Mouse (Mus musculus) kidney, embryonic 15.5 days (tissue): ENCODE measurements around the gene Arl3. TPM values are rescaled to one million over a fixed set of nuclear protein-coding genes. Genes with fewer than 3 reads are reported as not detected.
A peak's percentile ranks its signal among the peaks of the same experiment; 100 is the strongest.

ENCODE experiments used
- ATAC-seq: fragments of 200-750 bp; cut with Nextera tagmentation; replicated peaks from 2 replicates; pipeline ENCODE4 v1.8.0; 2017; ENCODE audit warnings: moderate TSS enrichment; ENCODE audit not compliant: low FRiP score
- H3K27ac ChIP-seq: fragments of 300-500 bp; sonication (generic); 2 replicates; pipeline ENCODE4 v1.5.1; 2015; ENCODE audit warnings: mild to moderate bottlenecking, inconsistent platforms
- H3K27me3 ChIP-seq: fragments of 300-500 bp; sonication (generic); 2 replicates; pipeline ENCODE4 v1.6.1; 2015; ENCODE audit warnings: inconsistent platforms
- H3K36me3 ChIP-seq: fragments of 300-500 bp; sonication (generic); 2 replicates; pipeline ENCODE4 v1.6.1; 2015; ENCODE audit warnings: inconsistent platforms
- H3K4me1 ChIP-seq: fragments of 300-500 bp; sonication (generic); 2 replicates; pipeline ENCODE4 v1.6.1; 2015; ENCODE audit warnings: inconsistent platforms
- H3K4me2 ChIP-seq: fragments of 300-500 bp; sonication (generic); 2 replicates; pipeline ENCODE4 v1.6.1; 2015; ENCODE audit warnings: moderate library complexity, mild to moderate bottlenecking, inconsistent platforms
- H3K4me3 ChIP-seq: fragments of 300-500 bp; sonication (generic); replicated peaks from 2 replicates; pipeline ENCODE4 v1.5.1; 2015; ENCODE audit warnings: mild to moderate bottlenecking, inconsistent platforms
- H3K9ac ChIP-seq: fragments of 300-500 bp; sonication (generic); 2 replicates; pipeline ENCODE4 v1.6.1; 2015; ENCODE audit warnings: mild to moderate bottlenecking, inconsistent platforms
- H3K9me3 ChIP-seq: fragments of 300-500 bp; sonication (generic); replicated peaks from 2 replicates; pipeline ENCODE4 v1.6.1; 2016; ENCODE audit warnings: inconsistent platforms
- WGBS: fragments of 180-500 bp; shearing (Covaris S2); methylation state at CpG from one replicate; pipeline ENCODE4 v1.1.7; 2015; ENCODE audit warnings: mixed read lengths; 5-methylcytosine and 5-hydroxymethylcytosine counted together
- polyA plus RNA-seq: library from polyadenylated mRNA; unstranded; fragments of >200 nt; fragmentation: Nextera tagmentation; extraction: Ambion mirVana; gene quantifications from 2 replicates; pipeline ENCODE4 v1.2.1, GENCODE M21; 2015

Gene Arl3
- polyA plus RNA-seq, 1 experiment from 2014 or later: 145 TPM

DNA sequence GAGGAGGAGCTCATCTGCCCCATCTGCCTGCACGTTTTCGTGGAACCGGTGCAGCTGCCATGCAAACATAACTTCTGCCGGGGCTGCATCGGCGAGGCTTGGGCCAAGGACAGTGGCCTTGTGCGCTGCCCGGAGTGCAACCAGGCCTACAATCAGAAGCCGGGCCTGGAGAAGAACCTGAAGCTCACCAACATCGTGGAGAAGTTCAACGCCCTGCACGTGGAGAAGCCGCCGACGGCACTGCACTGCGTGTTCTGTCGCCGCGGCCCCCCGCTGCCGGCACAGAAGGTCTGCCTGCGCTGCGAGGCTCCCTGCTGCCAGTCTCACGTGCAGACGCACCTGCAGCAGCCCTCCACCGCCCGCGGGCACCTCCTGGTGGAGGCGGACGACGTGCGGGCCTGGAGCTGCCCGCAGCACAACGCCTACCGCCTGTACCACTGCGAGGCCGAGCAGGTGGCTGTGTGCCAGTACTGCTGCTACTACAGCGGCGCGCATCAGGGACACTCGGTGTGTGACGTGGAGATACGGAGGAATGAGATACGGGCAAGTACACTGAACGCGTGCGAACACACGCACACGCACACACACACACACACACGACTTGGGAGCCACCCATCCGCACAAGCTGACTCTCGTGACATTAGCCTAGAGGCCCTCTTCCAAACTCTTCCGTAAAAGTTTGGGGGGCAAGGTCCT lies 70.4 kb downstream of the Arl3 start:
- Histone ChIP-seq H3K9ac (peak overlapping the region; percentile 99), H3K4me1 (peaks cover 41% of the 10 kb centered on the region), H3K27me3 (no peaks in the 10 kb centered on the region), H3K27ac (peak overlapping the region; percentile 100), H3K36me3 (peaks cover 30% of the 10 kb centered on the region), H3K4me2 (peak overlapping the region; percentile 75), H3K9me3 (no peaks in the 10 kb centered on the region), H3K4me3 (peak overlapping the region; percentile 95)
- ATAC-seq: no peak
- under 1% methylated on average over 53 of the region's 53 CpGs for WGBS

DNA sequence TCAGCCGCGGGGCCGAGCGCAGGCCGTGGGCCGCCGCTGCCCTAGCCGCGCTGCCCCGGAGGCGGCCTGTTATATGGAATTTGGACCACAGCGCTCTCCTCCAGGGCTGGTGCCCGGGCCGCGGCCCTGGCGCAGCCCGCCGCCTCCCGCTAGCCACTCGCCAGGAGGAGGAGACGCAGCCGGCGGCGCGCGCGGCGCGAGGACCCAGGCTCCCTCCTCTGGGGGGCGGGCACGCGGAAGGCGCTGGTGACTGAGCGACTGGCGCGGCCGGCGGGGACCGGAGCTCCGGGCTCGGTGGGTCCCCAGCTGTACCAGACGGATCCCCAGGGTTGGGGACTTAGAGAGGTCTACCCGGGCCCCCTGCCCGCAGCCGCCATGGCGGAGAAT lies 70.9 kb downstream of the Arl3 start:
- peak overlapping the region; percentile 99 for H3K9ac ChIP-seq
- peaks cover 36% of the 10 kb centered on the region for H3K4me1 ChIP-seq
- H3K27me3 ChIP-seq: no peaks in the 10 kb centered on the region
- peaks cover 25% of the 10 kb centered on the region for H3K36me3 ChIP-seq
- peak; percentile 0; the same call in 1 of the 2 replicates for ATAC-seq
- H3K4me2 ChIP-seq: peak overlapping the region; percentile 75
- no peaks in the 10 kb centered on the region for H3K9me3 ChIP-seq
- WGBS: under 1% methylated on average over 46 of the region's 46 CpGs
- peak overlapping the region; percentile 100 for H3K27ac ChIP-seq
- peak overlapping the region; percentile 95 for H3K4me3 ChIP-seq

DNA sequence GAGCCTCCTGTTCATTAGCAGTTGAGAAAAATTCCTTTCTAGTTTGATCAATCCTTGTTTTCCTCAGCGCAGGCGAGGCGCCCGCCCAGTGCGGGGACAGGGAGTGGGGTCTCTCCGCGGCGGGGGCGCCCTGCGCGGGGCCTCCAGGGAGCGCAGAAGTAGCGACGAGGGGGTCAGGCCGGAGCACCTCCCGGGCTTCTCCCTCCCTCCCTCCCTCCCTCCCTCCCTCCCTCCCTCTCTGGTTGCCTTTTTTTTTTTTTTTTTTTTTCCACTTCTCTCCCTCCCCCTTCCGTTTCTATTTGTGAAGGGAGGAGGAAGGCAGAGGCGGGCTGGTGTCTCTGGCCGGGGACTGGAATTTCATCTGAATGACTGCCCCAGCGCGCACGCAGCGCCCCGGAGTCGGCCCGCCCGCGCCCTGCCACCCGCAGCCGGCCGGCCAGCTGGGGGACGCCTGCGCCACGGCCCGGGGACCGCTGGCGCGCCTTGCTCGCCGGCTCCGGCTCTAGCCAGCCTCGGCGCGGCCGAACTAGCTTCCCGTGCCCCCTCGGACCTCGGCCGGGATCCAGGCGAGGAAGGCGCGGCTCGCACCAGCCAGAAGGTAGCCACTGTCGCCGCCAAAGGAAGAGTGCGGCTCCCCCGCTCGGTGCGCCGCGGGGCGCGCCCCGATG lies 71.5 kb downstream of the Arl3 start, which contains the start of gene Trim8:
Gene Trim8, plus strand, starts transcription at position 302 of the 668 bp plus-strand sequence.
- under 1% methylated on average over 53 of the region's 64 CpGs for WGBS
- no peaks in the 10 kb centered on the region for H3K27me3 ChIP-seq
- H3K4me2 ChIP-seq: peak within 1 kb of the TSS; percentile 75
- peak within 1 kb of the TSS; percentile 100 for H3K27ac ChIP-seq
- no peaks in the 10 kb centered on the region for H3K9me3 ChIP-seq
- ATAC-seq: peak; percentile 46
- H3K4me1 ChIP-seq: peaks cover 31% of the 10 kb centered on the region
- peaks cover 19% of the 10 kb centered on the region for H3K36me3 ChIP-seq
- peak within 1 kb of the TSS; percentile 99 for H3K9ac ChIP-seq
- H3K4me3 ChIP-seq: peak within 1 kb of the TSS; percentile 95

DNA sequence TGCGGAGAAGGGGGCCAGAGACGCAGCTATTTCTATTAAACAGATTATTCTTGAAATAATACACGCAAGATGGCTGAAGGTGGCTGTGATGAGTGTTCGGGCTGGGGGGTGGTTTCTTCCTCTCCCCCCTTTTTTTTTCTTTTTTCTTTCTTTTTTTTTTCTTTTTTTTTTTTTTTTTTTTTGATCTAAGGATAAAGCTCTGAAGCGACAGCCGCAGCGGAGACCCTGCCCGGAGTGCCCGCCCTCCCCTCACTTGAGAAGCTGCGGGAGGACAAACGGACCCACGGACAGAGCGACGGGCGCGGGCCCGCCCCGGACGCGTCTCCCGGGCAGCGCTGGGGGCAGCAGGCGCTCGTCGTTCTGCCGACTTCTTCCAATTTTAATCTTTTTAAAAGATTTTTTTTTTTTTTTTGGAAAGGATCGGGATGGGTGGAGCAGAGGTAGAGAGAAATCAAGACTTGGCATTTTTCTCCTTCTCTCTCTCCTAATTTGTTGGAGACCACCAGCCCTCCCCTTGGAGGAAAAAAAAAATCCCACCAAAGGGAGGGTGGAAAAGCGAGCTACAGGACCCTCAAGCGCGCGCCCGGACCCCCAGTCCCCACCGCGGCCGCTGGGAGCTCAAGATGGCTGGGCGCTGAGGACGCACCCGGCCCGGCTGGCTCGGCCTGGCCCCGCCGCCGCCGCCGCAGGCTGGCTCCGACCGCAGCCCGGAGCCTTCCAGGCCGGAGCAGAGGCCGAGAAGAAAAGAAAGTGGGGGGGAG lies 72.2 kb downstream of the Arl3 start:
- Histone ChIP-seq H3K4me3 (peak overlapping the region; percentile 95), H3K27me3 (no peaks in the 10 kb centered on the region), H3K4me1 (peaks cover 23% of the 10 kb centered on the region), H3K36me3 (peaks cover 12% of the 10 kb centered on the region), H3K9ac (peak overlapping the region; percentile 99), H3K4me2 (peak overlapping the region; percentile 75), H3K27ac (peak overlapping the region; percentile 100), H3K9me3 (no peaks in the 10 kb centered on the region)
- under 1% methylated on average over 49 of the region's 50 CpGs for WGBS
- ATAC-seq: peak; percentile 20

DNA sequence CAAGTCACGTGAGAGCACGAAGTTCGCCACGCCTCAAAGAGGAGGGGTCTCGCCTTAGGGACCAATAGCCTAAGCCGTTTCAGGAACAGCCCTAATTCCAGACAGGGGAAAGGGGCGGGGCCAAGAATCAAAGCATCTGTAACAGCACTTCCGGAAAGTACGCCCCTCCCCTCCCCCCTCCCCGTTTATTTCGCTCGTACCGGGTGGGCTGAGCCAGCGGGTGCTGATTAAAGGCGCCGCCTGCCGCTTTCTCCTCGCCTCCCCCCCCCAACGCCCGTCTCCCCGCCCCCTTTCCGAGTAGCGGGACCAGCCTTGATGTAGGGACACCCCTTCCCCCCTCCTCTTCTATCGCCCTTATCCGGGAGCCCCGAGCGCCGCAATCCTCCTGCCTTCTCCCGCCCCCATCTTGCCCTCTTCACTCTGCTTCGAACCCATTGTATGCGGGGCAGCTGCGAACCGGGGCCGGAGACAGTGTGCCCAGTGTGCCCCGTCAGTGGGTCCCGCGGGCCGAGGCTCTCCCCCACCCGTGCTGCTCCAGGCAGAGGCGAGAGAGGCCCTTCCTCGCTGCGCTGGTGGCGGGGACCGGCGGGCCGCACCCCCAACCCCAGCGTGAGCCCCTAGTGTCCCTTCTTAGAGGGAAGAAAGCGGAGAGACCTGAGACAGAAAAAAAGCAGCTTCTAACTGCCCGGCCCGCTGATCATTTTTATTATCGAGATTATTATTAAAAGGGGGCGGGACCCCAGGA lies 73.0 kb downstream of the Arl3 start:
- Histone ChIP-seq H3K9ac (peak overlapping the region; percentile 99), H3K4me3 (peak overlapping the region; percentile 95), H3K9me3 (no peaks in the 10 kb centered on the region), H3K4me1 (peaks cover 20% of the 10 kb centered on the region), H3K36me3 (peaks cover 5% of the 10 kb centered on the region), H3K27me3 (no peaks in the 10 kb centered on the region), H3K4me2 (peak overlapping the region; percentile 75), H3K27ac (peak overlapping the region; percentile 100)
- ATAC-seq: peak; percentile 84
- WGBS: under 1% methylated on average over 51 of the region's 52 CpGs

DNA sequence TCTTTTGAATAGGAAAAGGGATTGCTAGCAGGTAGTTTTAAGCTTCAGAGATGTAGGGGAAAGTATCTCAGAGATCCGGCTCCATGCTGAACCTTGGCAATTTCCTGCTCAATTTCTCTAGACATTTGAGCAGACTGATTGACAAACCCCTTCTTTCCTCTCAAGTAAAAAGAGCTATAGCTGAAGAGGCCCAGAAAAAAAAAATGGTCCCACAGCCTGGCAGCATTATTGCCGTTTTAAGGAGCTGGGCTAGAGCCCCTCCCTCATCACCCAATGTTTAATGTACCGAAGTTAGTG lies 73.5 kb downstream of the Arl3 start:
- Histone ChIP-seq H3K4me2 (peak overlapping the region; percentile 55), H3K27me3 (no peaks in the 10 kb centered on the region), H3K4me1 (peaks cover 14% of the 10 kb centered on the region), H3K27ac (peak overlapping the region; percentile 88), H3K36me3 (no peaks in the 10 kb centered on the region; the same call in 1 of the 2 replicates), H3K9me3 (no peaks in the 10 kb centered on the region), H3K4me3 (peak overlapping the region; percentile 95), H3K9ac (peak overlapping the region; percentile 33; the same call in 1 of the 2 replicates)
- 1% methylated on average over 3 of the region's 3 CpGs for WGBS
- ATAC-seq: no peak

DNA sequence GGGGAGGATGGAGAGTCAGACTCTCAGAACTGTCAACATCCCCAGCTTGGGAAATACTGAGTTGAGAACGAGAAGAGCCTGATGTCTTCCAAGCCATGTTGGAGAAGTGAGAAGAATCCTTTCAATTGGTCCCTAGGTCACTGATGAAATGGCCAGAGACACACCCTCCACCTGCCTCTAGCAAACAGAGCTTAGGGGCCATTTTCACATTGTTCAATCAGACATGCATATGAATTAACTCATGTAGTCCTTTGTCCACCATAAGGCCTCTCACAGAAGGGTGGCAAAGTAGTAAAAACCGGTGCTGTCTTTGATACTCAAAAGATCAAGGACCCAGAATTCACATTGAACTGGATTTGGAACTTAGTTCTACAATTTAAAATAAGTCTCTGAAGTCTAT lies 75.8 kb downstream of the Arl3 start:
- H3K27me3 ChIP-seq: no peaks in the 10 kb centered on the region
- 71% methylated on average over 2 of the region's 2 CpGs for WGBS

DNA sequence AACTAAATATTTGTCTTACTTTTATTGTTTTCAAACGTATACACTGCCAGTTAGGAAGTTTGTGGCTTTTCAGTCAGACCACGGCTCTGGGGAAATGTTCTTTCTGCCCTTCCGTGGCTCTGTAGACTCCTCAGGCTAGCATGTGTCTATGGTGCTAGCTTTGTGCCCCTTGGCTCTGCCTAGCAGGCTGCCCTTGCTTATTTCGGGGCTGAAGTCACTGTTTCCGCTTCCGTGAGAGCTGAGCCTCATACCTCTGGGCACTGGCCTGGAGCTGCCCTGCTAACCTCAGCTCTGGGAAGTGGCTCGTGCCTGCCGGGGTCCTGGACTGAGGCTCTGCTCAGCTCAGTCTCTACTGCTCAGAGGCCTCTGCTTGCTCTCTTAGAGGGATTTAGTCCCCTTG lies 77.9 kb downstream of the Arl3 start:
- Histone ChIP-seq H3K4me3 (no peak overlapping the region), H3K27ac (0 out of 2 replicates have a peak overlapping the region, but pooled peaks have one; percentile 37), H3K36me3 (no peaks in the 10 kb centered on the region), H3K27me3 (no peaks in the 10 kb centered on the region), H3K4me1 (peaks cover 18% of the 10 kb centered on the region), H3K4me2 (no peak overlapping the region), H3K9ac (no peak overlapping the region), H3K9me3 (no peaks in the 10 kb centered on the region)
- WGBS: 64% methylated on average over 8 of the region's 8 CpGs
- no peak for ATAC-seq

More for the DNA sequence above, 75.8 kb downstream of the Arl3 start:
- Histone ChIP-seq H3K9me3 (no peaks in the 10 kb centered on the region), H3K27ac (no peak overlapping the region), H3K9ac (no peak overlapping the region), H3K4me3 (no peak overlapping the region), H3K36me3 (no peaks in the 10 kb centered on the region), H3K4me2 (no peak overlapping the region), H3K4me1 (peaks cover 11% of the 10 kb centered on the region)
- no peak for ATAC-seq

DNA sequence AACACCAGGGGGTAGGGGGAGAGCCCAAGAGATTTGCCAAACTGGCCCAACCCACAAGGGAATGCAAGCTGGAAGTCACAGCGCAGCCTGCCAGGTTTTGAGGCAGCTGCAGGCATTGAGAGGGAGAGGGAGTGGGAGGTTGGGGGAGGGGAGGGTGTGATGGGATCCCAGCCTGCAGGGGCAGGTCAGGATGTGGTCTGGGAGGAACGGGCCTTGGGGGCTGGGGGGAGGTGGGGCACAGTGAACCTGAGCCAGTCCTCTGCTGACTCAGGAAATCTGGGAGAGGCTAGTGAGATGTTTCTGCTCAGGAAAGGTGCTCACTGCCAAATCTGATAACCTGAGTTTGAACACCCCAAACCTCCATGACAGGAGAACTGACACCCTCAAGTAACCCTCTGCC lies 82.4 kb downstream of the Arl3 start:
- Histone ChIP-seq H3K36me3 (peaks cover 19% of the 10 kb centered on the region), H3K4me1 (peaks cover 39% of the 10 kb centered on the region), H3K9me3 (no peaks in the 10 kb centered on the region), H3K4me2 (no peak overlapping the region), H3K4me3 (no peak overlapping the region), H3K27me3 (no peaks in the 10 kb centered on the region), H3K9ac (no peak overlapping the region), H3K27ac (peak overlapping the region; percentile 19; the same call in 1 of the 2 replicates)
- 3% methylated on average over 2 of the region's 2 CpGs for WGBS
- 0 out of 2 replicates have a peak, but pooled peaks have one; percentile 33 for ATAC-seq

DNA sequence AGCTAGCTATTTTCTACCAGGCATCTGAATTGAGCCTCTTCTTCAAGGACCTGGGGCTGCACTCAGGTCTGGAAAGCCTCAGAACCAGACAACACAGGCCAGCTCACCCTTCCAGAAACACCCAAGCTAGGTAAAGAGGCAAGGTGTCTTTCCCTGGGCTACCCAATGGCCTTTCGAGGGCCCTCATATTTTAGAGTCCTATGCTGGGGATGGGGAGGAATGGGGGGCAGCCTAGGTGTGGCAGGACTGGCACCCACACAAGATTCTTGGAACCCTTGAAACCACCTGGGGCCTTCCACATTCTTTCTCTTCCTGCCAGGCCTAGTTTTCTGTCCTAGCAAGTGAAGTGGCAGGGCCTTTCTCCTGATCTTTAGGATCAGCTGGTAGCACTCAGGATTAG lies 83.5 kb downstream of the Arl3 start:
- Histone ChIP-seq H3K27ac (no peak overlapping the region), H3K4me3 (no peak overlapping the region), H3K27me3 (no peaks in the 10 kb centered on the region), H3K9ac (no peak overlapping the region), H3K36me3 (peaks cover 25% of the 10 kb centered on the region), H3K4me1 (peaks cover 47% of the 10 kb centered on the region), H3K9me3 (no peaks in the 10 kb centered on the region), H3K4me2 (no peak overlapping the region)
- WGBS: 96% methylated on average over 1 of the region's 1 CpGs
- ATAC-seq: no peak

DNA sequence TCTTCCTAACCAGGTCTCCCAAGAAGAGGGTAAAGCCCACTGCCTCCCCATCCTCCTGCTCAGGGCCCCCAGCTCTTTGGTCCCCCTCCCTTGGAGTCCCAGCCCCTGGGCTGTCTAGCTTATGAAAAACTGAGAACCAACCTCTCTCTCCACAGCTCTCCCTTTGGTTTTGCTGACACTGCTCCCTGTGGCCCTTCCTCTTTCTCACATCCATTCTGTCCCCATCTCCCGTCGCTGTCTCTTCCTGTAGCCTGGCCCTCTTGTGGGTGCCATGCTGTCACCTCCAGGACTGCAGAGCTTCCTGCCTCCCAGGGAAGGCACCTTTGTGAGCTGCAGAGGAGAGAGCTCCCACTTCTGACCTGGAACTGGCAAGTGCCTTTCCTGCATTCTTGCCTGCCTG lies 86.3 kb downstream of the Arl3 start:
- Histone ChIP-seq H3K27ac (peak overlapping the region; percentile 19), H3K36me3 (peaks cover 25% of the 10 kb centered on the region), H3K9ac (no peak overlapping the region), H3K27me3 (no peaks in the 10 kb centered on the region), H3K4me2 (no peak overlapping the region), H3K4me1 (peaks cover 74% of the 10 kb centered on the region), H3K9me3 (no peaks in the 10 kb centered on the region), H3K4me3 (no peak overlapping the region)
- ATAC-seq: no peak
- WGBS: 49% methylated on average over 2 of the region's 2 CpGs
